Mouse (Mus musculus) limb, embryonic 11.5 days (tissue): ENCODE data around the gene Mettl26. TPM values are rescaled to one million over a fixed set of nuclear protein-coding genes. Genes with fewer than 3 reads are reported as not detected.

Experiments used
- ATAC-seq: fragments of 200-750 bp; cut with Nextera tagmentation; 2 replicates; pipeline ENCODE4 v1.8.0; 2017; ENCODE audit warnings: low read depth; ENCODE audit not compliant: insufficient number of reproducible peaks, low FRiP score, low TSS enrichment
- DNase-seq: peaks from one replicate; pipeline ENCODE4 v3.0.0-alpha.2; 2015; ENCODE audit warnings: low spot score
- H3K27ac ChIP-seq: fragments of 300-500 bp; sonication (generic); replicated peaks from 2 replicates; pipeline ENCODE4 v1.5.1; 2014; ENCODE audit warnings: low read depth, mild to moderate bottlenecking, low read length
- H3K27me3 ChIP-seq: fragments of 300-500 bp; sonication (generic); 2 replicates; pipeline ENCODE4 v1.6.1; 2014; ENCODE audit warnings: mild to moderate bottlenecking, low read length, mixed read lengths; ENCODE audit not compliant: control insufficient read depth, insufficient read depth
- H3K36me3 ChIP-seq: fragments of 300-500 bp; sonication (generic); 2 replicates; pipeline ENCODE4 v1.6.1; 2014; ENCODE audit warnings: mild to moderate bottlenecking, low read length, moderate library complexity, mixed read lengths; ENCODE audit not compliant: control insufficient read depth, insufficient read depth
- H3K4me1 ChIP-seq: fragments of 300-500 bp; sonication (generic); 2 replicates; pipeline ENCODE4 v1.6.1; 2014; ENCODE audit warnings: low read length, mixed read lengths; ENCODE audit not compliant: control insufficient read depth, insufficient read depth
- H3K4me2 ChIP-seq: fragments of 300-500 bp; sonication (generic); 2 replicates; pipeline ENCODE4 v1.6.1; 2014; ENCODE audit warnings: low read depth, mild to moderate bottlenecking, moderate library complexity; ENCODE audit not compliant: severe bottlenecking
- H3K4me3 ChIP-seq: fragments of 300-500 bp; sonication (generic); 2 replicates; pipeline ENCODE4 v1.5.1; 2014; ENCODE audit warnings: low read depth, low read length
- H3K9ac ChIP-seq: fragments of 300-500 bp; sonication (generic); 2 replicates; pipeline ENCODE4 v1.6.1; 2014; ENCODE audit warnings: mild to moderate bottlenecking, low read length
- H3K9me3 ChIP-seq: fragments of 300-500 bp; sonication (generic); 2 replicates; pipeline ENCODE4 v1.6.1; 2016; ENCODE audit warnings: low read length; ENCODE audit not compliant: control insufficient read depth
- WGBS: fragments of 180-500 bp; shearing (Covaris S2); extraction: QIAGEN DNeasy Blood & Tissue Kit; methylation state at CpG from one replicate; pipeline ENCODE4 v1.1.7; 2014; 5-methylcytosine and 5-hydroxymethylcytosine counted together
- polyA plus RNA-seq: library from polyadenylated mRNA; unstranded; fragments of >200 nt; fragmentation: Nextera tagmentation; extraction: Ambion mirVana; gene quantifications from 2 replicates; pipeline ENCODE4 v1.2.1, GENCODE M21; 2014

The Mettl26 gene
- polyA plus RNA-seq, 1 experiment from 2014 or later, result 60.9 TPM

DNA sequence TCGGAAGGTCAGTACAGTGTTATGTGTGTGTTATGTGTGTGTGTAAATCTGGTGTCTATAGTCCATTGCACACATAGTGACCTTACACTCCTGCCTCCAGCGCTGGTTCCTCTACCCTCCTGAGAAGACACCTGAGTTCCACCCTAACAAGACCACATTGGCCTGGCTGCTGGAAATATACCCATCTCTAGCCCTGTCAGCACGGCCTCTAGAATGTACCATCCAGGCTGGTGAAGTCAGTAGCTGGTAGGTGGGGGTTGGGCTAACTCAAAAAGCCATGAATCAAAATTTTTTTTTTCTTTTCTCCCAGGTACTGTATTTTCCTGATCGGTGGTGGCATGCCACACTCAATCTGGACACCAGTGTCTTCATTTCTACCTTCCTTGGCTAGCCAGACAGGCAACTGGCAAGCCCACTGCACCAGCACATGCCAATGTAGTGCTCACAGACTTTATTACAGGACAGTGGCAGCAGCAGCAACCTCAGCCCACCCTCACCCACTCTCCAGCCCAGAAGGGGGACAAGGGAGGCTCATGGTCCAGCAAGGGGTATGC lies 44.6 kb upstream of the Mettl26 start:
- no peak for ATAC-seq
- Histone ChIP-seq H3K9me3 (no peaks in the 10 kb centered on the region), H3K4me3 (peak overlapping the region; percentile 7; the same call in 1 of the 2 replicates), H3K36me3 (peaks cover 21% of the 10 kb centered on the region), H3K4me1 (peaks cover 34% of the 10 kb centered on the region), H3K9ac (no peak overlapping the region), H3K27ac (no peak overlapping the region), H3K27me3 (no peaks in the 10 kb centered on the region), H3K4me2 (peak overlapping the region; percentile 85)
- no peak for DNase-seq
- 89% methylated on average over 4 of the region's 4 CpGs for WGBS

DNA sequence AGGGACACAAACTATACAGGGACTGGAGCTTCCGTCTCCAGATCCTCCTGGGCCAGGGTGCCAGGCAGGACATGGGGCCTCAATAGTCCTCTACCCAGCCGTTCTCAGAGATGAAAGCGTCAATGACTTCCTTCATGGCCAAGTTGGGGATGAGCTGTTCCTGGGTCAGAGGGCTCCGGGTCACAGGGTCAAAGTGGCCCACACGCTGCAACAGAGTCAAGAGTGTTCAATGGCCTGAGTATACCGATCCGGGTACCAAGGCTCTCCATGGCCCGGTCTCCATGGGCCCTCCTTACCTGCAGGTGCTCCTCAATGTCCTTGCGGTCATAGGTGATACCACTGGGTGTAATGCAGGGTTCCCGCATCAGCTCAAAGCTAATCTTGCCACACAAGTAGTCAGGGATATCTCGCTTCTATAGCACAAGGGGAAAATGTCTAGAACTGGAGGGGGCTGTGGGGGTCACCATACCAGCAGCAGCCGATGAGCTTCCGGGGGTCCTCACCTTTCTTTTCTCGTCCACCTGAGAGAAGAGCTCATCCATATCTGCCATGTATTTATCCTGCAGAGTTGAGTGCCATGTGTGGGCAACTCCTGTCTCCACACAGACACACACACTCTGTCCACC lies 44.0 kb upstream of the Mettl26 start:
- peaks cover 34% of the 10 kb centered on the region for H3K4me1 ChIP-seq
- peaks cover 21% of the 10 kb centered on the region for H3K36me3 ChIP-seq
- ATAC-seq (no peak), DNase-seq (no peak)
- H3K9ac ChIP-seq, result no peak overlapping the region
- no peaks in the 10 kb centered on the region for H3K9me3 ChIP-seq
- H3K27me3 ChIP-seq, result no peaks in the 10 kb centered on the region
- peak overlapping the region; percentile 92; the same call in 1 of the 2 replicates for H3K4me2 ChIP-seq
- 88% methylated on average over 14 of the region's 14 CpGs for whole genome bisulfite sequencing
- 0 out of 2 replicates have a peak overlapping the region, but pooled peaks have one; percentile 81 for H3K4me3 ChIP-seq
- no peak overlapping the region for H3K27ac ChIP-seq

DNA sequence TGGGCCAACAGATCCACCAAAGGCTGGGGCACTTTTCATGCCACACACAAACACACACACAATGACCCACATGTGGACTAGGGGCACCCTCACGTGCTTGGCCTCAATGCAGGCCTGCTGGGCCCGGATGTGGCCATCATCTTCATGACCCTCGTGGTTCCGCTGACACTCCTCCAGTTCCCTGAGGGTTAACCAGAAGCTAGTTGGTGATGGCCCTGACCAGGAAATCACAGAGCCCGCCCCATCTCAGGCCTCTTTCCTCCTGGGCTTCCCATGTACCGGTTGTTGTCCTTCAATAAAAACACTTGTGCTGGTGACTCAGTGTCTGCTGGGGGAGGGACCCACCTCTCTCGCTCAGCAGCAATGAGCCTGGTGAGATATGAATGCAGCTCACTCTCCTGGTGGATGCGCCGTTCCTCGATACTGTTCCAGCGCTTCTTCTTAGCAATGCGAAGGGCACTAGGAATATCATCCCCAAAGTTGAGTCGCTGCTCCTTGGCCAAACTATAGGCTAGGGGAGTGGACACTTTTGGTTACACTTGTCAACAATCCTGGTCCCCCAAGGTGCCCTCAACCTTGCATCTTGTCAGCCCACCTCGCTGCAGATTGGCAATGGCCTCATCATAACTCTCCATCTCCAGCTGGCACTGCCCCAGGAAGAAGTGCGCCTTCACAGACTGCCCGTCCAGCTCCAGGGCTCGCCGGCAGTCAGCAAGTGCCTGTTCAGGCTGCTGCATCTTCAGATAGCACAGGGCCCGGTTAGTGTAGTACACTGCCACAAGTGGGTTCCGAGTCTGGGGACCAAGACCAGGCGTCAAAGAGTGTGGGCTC lies 43.2 kb upstream of the Mettl26 start:
- WGBS, result 66% methylated on average over 21 of the region's 21 CpGs
- H3K36me3 ChIP-seq, result peaks cover 21% of the 10 kb centered on the region

DNA sequence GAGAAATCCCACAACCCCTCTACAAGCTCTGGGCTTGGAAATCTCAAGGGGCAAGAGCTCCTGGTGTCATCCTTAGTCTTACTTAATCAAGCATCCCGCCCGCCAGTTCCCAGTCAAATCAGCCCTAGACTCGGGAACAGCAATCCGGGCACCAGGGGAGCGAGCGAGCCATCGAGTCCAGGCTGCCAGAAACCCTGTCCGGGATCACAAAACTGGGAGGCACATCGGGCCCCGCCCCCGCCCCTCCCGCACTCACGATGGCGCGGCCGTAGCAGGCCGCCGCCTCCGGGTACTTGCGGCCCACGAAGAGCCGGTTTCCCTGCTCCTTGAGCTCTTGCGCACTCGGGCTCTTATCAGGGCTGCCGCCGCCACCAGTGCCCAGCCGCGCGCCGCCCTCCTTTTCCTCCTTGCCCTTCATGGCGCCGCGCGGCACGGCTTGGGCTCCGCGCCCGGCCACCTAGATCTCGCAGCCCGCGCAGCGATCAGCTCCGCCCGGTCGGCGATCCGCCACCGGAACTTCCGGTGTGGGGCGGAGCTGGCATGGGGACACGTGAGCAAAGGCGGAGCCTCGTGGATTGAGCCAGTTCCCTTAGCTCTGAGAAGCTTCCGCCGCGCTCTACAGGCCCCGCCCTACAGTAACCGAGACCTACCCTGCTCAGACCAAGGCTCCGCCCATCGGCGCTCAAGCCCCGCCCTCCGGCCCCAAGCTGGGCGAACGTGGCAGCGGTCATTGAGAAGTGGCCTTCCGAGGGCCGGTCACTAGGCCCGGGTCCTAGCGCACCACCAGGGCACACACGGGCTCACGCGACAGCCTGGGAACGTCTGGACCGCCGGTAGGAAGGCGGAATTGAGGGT lies 42.2 kb upstream of the Mettl26 start:
- Histone ChIP-seq H3K9ac (peak overlapping the region; percentile 87), H3K4me3 (peak overlapping the region; percentile 81), H3K9me3 (no peaks in the 10 kb centered on the region), H3K36me3 (peaks cover 19% of the 10 kb centered on the region), H3K4me2 (peak overlapping the region; percentile 92), H3K27ac (peak overlapping the region; percentile 87), H3K27me3 (no peaks in the 10 kb centered on the region), H3K4me1 (peaks cover 41% of the 10 kb centered on the region)
- DNase-seq (peak; percentile 99), ATAC-seq (peak; percentile 89)
- WGBS, result under 1% methylated on average over 59 of the region's 77 CpGs

More for the DNA sequence above, 43.2 kb upstream of the Mettl26 start:
- ATAC-seq (no peak), DNase-seq (no peak)
- Histone ChIP-seq H3K27ac (no peak overlapping the region), H3K4me1 (peaks cover 38% of the 10 kb centered on the region), H3K4me2 (peak overlapping the region; percentile 92), H3K9ac (peak overlapping the region; percentile 87), H3K27me3 (no peaks in the 10 kb centered on the region), H3K4me3 (peak overlapping the region; percentile 81), H3K9me3 (no peaks in the 10 kb centered on the region)

DNA sequence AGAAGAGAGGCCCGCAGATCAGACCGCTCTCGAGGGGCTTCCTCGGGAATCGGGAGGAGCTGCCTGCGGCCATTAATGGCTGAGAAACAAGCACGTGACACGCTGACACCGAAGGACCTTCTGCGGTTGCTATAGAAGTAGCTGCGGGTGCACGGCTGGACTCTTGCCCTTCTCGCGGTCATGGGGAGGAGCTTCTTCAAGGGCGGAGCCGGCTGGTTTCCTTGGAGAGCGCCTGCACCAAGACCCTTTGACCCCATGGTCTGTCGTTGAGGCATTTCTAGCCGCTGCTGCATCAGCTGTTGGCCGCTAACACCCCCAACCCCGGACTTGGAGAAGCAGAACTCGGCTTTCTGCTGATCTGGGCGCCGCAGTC lies 41.6 kb upstream of the Mettl26 start, which contains the start of gene Stub1:
TSS of gene Stub1 (minus strand) at position 114 of the 373 bp plus-strand sequence.
- WGBS, result under 1% methylated on average over 24 of the region's 24 CpGs
- Histone ChIP-seq H3K27ac (peak within 1 kb of the TSS; percentile 87), H3K9ac (peak within 1 kb of the TSS; percentile 87), H3K4me2 (peak within 1 kb of the TSS; percentile 92), H3K36me3 (peaks cover 17% of the 10 kb centered on the region), H3K27me3 (no peaks in the 10 kb centered on the region), H3K9me3 (no peaks in the 10 kb centered on the region), H3K4me1 (peaks cover 39% of the 10 kb centered on the region), H3K4me3 (peak within 1 kb of the TSS; percentile 81)
- DNase-seq (no peak), ATAC-seq (peak; percentile 52)

DNA sequence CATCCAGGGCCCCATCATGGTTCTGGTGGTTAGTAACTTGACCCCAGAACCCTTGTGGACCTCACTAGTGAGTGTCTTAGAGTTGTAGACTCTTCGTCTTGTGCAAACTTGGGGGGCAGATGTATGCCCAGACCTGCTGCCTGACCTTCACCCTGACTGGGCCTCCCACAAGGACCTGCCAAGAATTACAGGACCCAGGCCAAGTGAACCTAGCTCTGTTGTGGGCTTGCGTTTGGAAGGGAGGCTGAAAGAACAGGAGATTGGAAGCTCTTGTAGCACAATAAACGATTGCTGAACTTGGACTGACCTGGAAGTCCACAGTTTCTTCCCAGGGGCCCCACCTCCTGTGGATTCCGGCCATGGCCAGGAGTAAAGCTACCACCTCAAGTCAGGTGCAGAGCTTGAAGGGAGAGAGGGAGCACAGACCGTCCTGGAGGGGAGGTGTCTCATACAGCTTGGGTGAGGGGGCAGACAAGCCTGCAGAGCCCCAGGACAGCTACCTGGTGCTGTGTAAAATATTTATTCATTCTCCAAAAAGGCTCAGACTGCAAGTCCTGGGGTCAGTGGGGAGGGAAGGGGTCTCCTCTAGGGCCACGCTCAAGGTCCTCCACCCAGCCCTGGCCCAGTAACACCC lies 40.8 kb upstream of the Mettl26 start:
- no peaks in the 10 kb centered on the region for H3K27me3 ChIP-seq
- 44% methylated on average over 6 of the region's 6 CpGs for WGBS
- ATAC-seq (no peak), DNase-seq (no peak)
- peak overlapping the region; percentile 89 for H3K4me2 ChIP-seq
- H3K4me3 ChIP-seq, result peak overlapping the region; percentile 81
- peak overlapping the region; percentile 68 for H3K9ac ChIP-seq
- H3K27ac ChIP-seq, result 0 out of 2 replicates have a peak overlapping the region, but pooled peaks have one; percentile 87
- peaks cover 35% of the 10 kb centered on the region for H3K4me1 ChIP-seq
- peaks cover 21% of the 10 kb centered on the region for H3K36me3 ChIP-seq
- H3K9me3 ChIP-seq, result no peaks in the 10 kb centered on the region

DNA sequence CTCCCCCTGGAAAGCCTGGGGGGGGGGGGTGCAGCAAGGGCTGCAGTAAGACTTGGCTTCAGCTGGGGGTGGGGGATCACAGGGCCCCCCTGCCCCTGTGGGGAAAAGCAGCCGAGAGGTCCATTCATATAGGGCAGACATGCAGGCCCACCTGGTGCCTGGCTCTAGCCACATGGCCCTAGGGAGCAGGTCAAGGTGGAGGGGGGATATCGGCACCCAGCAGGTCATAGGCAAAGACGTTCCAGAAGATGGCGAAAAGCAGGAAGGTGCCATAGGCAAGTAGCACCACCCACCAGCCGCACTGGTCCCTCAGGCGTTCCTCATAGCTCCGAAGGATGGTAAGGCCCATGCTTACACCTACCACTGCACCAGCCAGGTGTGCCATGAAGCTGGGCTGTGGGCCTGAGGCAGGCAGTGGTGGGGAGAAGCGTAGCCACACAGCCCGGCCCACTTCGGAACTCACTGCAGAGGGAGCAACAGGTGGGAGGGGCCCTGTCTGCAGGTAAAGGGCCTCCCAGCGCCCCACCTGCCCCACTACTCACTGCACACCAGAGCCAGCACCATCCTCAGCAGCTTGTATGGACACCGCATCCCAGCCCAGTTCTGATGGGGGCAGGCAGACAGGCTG lies 40.2 kb upstream of the Mettl26 start:
- Histone ChIP-seq H3K9me3 (no peaks in the 10 kb centered on the region), H3K36me3 (peaks cover 27% of the 10 kb centered on the region), H3K9ac (no peak overlapping the region), H3K27ac (no peak overlapping the region), H3K4me2 (peak overlapping the region; percentile 89), H3K27me3 (no peaks in the 10 kb centered on the region), H3K4me3 (peak overlapping the region; percentile 81; the same call in 1 of the 2 replicates), H3K4me1 (peaks cover 32% of the 10 kb centered on the region)
- ATAC-seq (no peak), DNase-seq (no peak)
- WGBS, result 87% methylated on average over 12 of the region's 12 CpGs
